Mouse (Mus musculus): ENCODE measurements around the gene Atp13a4. TPM values are rescaled to one million over a fixed set of nuclear protein-coding genes. Genes with fewer than 3 reads are reported as not detected.

Atp13a4 gene
- polyA plus RNA-seq, 1 experiment: 2.6 TPM

DNA sequence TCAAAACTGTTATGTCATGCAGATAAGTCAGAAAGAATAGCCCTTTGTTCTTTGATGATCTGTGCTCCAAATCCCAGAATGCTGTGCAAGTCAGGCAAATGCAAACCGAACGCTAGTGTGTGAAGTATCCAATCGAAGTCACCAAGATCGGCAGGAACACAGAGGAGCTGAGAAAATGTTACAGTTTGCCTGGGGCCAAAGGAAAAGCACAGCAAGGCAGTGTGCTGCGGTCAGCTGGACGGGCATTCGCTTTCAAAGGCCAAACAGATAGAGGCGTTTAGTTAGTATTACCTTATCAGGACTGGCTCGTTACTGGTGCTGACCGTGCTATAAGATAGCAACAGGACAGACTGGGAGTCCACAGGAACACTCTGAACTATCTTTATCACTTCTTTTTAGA lies 15.8 kb upstream of the Atp13a4 start:
- no peak overlapping the region for H3K4me3 ChIP-seq (ENCODE audit: insufficient read depth, low read depth, low read length)
- 38% methylated on average over 10 of the region's 10 CpGs for WGBS
- no peak for TF ChIP-seq CTCF (conservative IDR thresholded peaks at IDR 0.05; ENCODE audit: insufficient read depth, insufficient read length, low read depth, low read length)
- TF ChIP-seq POLR2A (IDR thresholded peaks at IDR 0.05; ENCODE audit: low read depth, low read length): no peak
- H3K4me1 ChIP-seq (ENCODE audit: control insufficient read depth, insufficient read depth, low read length): no peaks in the 10 kb centered on the region
- no peaks in the 10 kb centered on the region for H3K27me3 ChIP-seq (replicated peaks; ENCODE audit: control insufficient read depth, insufficient read depth, low read length)
- no peak overlapping the region for H3K27ac ChIP-seq (ENCODE audit: insufficient read depth, low read depth, low read length)
- H3K36me3 ChIP-seq (ENCODE audit: control insufficient read depth, insufficient read depth, low read length): no peaks in the 10 kb centered on the region
- DNase-seq: no peak

DNA sequence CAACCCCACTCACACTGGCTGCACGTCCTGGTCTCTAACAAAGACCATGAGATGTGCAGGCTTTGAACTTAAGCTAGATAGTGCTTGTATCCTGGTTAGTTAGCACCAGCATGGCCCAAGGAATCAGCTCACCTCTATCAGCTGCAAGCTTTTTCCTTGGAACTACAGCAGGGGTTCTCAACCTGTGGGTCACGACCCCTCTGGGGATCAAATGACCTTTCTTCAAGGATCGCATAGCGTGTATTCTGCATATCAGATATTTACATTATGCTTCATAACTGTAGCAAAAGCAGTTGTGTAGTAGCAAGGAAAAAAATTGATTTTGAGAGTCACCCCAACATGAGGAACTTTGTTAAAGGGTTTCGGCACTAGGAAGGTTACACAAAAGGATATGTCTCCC lies 15.0 kb upstream of the Atp13a4 start:
- WGBS: 80% methylated on average over 5 of the region's 5 CpGs
- H3K27me3 ChIP-seq (replicated peaks; ENCODE audit: control insufficient read depth, insufficient read depth, low read length): no peaks in the 10 kb centered on the region
- H3K36me3 ChIP-seq (ENCODE audit: control insufficient read depth, insufficient read depth, low read length): no peaks in the 10 kb centered on the region
- DNase-seq: no peak
- H3K4me1 ChIP-seq (ENCODE audit: control insufficient read depth, insufficient read depth, low read length): no peaks in the 10 kb centered on the region
- no peak overlapping the region for H3K4me3 ChIP-seq (ENCODE audit: insufficient read depth, low read depth, low read length)
- no peak for TF ChIP-seq POLR2A (IDR thresholded peaks at IDR 0.05; ENCODE audit: low read depth, low read length)
- no peak for TF ChIP-seq CTCF (conservative IDR thresholded peaks at IDR 0.05; ENCODE audit: insufficient read depth, insufficient read length, low read depth, low read length)
- H3K27ac ChIP-seq (ENCODE audit: insufficient read depth, low read depth, low read length): no peak overlapping the region

DNA sequence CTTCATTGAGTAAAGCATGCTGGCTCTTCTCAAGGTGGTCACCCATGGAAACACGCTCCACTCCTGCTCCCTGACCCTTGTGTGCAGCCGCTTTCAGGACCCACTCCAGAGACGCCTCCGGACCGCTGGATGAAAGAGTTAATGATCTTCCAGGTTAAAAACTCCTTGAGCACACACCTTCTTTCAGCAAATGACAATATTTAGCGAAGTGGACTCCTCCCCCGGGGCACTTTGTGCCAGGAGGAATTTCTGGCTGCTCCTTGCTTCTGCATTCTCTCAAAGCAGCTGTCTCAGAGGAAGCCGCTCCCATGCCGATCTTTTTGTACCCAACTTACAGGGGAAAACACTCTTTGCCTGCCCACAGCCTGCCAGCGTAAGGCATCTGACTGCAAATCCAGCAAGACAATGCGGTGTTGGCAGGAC lies 3.4 kb downstream of the Atp13a4 start:
- Histone ChIP-seq H3K27ac (ENCODE audit: insufficient read depth, low read depth, low read length) (no peak overlapping the region), H3K27me3 (replicated peaks; ENCODE audit: control insufficient read depth, insufficient read depth, low read length) (no peaks in the 10 kb centered on the region; the same call in 1 of the 2 replicates), H3K36me3 (ENCODE audit: control insufficient read depth, insufficient read depth, low read length) (no peaks in the 10 kb centered on the region), H3K4me1 (ENCODE audit: control insufficient read depth, insufficient read depth, low read length) (no peaks in the 10 kb centered on the region; the same call in 1 of the 2 replicates), H3K4me3 (ENCODE audit: insufficient read depth, low read depth, low read length) (no peak overlapping the region)
- 41% methylated on average over 11 of the region's 11 CpGs for WGBS
- TF ChIP-seq CTCF (conservative IDR thresholded peaks at IDR 0.05; ENCODE audit: insufficient read depth, insufficient read length, low read depth, low read length) (no peak), POLR2A (IDR thresholded peaks at IDR 0.05; ENCODE audit: low read depth, low read length) (no peak)
- DNase-seq: peak; percentile 81

DNA sequence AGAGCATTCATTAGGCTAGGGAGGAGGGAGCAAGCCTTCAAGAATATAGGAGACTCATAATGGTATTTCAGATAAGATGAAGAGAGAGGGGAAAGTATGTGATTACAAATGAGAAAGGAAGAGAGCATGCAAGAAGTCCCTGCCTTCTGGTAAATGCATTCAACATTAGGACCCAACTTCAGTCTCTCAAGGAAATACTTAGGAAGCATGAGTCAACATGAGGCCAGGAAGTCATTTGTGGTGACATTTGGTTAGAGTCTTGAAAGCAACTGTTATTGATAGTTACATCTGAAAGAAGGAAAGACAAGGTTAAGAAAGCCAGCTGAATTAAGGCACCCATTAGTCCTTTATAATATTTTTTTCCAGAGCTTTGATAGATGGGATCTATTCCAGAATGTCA lies 4.8 kb downstream of the Atp13a4 start:
- TF ChIP-seq CTCF (conservative IDR thresholded peaks at IDR 0.05; ENCODE audit: insufficient read depth, insufficient read length, low read depth, low read length) (no peak), POLR2A (IDR thresholded peaks at IDR 0.05; ENCODE audit: low read depth, low read length) (no peak)

DNA sequence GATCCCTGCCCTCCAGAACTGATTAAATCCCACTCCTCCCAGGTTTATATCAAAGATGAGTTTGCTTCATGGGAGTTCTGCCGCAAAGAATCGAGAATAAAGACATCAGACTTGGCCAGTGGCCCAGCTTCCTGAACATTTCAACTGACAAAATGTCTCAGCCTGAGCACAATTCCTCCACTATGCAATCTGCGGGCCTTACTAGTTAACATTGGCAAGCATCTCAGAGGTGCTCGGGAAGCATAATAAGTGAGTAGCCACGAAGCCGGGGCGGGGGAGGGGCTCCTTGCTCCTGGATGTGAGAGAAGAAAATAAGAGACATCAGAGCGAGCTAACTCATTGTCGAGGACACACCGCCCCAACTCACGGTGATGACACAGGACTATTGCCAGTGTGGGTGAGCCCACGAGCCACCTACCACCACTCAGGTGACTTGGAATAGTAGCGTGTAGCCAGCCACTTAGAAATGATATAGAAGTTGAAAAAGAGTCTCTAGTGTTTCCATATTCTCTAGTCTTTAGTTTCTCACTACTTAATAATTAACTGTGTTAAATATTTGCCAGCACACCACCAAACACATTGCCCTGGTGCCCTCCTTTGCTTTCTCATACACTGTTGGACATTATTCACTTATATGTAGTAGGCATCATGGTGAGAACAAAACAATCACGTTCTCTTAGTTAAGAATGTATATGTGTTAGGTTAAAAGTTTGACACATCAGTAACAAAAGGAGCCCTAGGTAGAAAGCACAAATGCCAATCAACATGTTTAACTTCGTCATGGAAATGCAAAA lies 8.1 kb downstream of the Atp13a4 start:
- no peak for TF ChIP-seq POLR2A (IDR thresholded peaks at IDR 0.05; ENCODE audit: low read depth, low read length)
- H3K4me1 ChIP-seq (ENCODE audit: control insufficient read depth, insufficient read depth, low read length): no peaks in the 10 kb centered on the region; the same call in 1 of the 2 replicates
- DNase-seq: peak; percentile 32
- H3K27ac ChIP-seq (ENCODE audit: insufficient read depth, low read depth, low read length): no peak overlapping the region
- no peak overlapping the region; the same call in 1 of the 2 replicates for H3K4me3 ChIP-seq (ENCODE audit: insufficient read depth, low read depth, low read length)
- no peaks in the 10 kb centered on the region for H3K36me3 ChIP-seq (ENCODE audit: control insufficient read depth, insufficient read depth, low read length)
- 33% methylated on average over 15 of the region's 15 CpGs for WGBS
- H3K27me3 ChIP-seq (replicated peaks; ENCODE audit: control insufficient read depth, insufficient read depth, low read length): no peaks in the 10 kb centered on the region

More for the DNA sequence above, 4.8 kb downstream of the Atp13a4 start:
- no peak overlapping the region for H3K4me3 ChIP-seq (ENCODE audit: insufficient read depth, low read depth, low read length)
- no peak for DNase-seq
- no peaks in the 10 kb centered on the region; the same call in 1 of the 2 replicates for H3K4me1 ChIP-seq (ENCODE audit: control insufficient read depth, insufficient read depth, low read length)
- no peaks in the 10 kb centered on the region for H3K36me3 ChIP-seq (ENCODE audit: control insufficient read depth, insufficient read depth, low read length)
- no peaks in the 10 kb centered on the region; the same call in 1 of the 2 replicates for H3K27me3 ChIP-seq (replicated peaks; ENCODE audit: control insufficient read depth, insufficient read depth, low read length)
- no peak overlapping the region for H3K27ac ChIP-seq (ENCODE audit: insufficient read depth, low read depth, low read length)

DNA sequence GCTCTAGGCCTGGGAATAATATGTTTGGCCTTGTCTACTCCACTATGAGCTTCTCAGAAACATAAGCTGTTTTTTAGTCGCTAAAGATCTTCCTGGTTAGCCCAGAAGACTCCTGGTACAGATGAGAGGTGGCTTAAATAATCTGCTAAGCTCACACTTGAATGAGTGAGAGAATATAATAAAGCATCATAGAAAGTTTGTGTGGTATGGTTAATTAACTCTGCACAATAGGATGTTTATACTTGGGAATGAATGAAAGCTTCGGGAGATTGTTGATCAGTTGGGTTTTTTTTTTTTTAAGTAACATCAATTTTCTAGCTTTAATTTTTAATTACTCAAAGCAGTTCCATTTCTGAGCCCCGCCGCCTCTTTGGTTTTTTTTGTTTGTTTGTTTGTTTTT lies 8.8 kb downstream of the Atp13a4 start:
- Histone ChIP-seq H3K27me3 (replicated peaks; ENCODE audit: control insufficient read depth, insufficient read depth, low read length) (no peaks in the 10 kb centered on the region), H3K4me3 (ENCODE audit: insufficient read depth, low read depth, low read length) (no peak overlapping the region), H3K27ac (ENCODE audit: insufficient read depth, low read depth, low read length) (no peak overlapping the region), H3K36me3 (ENCODE audit: control insufficient read depth, insufficient read depth, low read length) (no peaks in the 10 kb centered on the region), H3K4me1 (ENCODE audit: control insufficient read depth, insufficient read depth, low read length) (no peaks in the 10 kb centered on the region)
- no peak for DNase-seq
- 89% methylated on average over 4 of the region's 4 CpGs for WGBS
- TF ChIP-seq POLR2A (IDR thresholded peaks at IDR 0.05; ENCODE audit: low read depth, low read length) (no peak), CTCF (conservative IDR thresholded peaks at IDR 0.05; ENCODE audit: insufficient read depth, insufficient read length, low read depth, low read length) (no peak)

DNA sequence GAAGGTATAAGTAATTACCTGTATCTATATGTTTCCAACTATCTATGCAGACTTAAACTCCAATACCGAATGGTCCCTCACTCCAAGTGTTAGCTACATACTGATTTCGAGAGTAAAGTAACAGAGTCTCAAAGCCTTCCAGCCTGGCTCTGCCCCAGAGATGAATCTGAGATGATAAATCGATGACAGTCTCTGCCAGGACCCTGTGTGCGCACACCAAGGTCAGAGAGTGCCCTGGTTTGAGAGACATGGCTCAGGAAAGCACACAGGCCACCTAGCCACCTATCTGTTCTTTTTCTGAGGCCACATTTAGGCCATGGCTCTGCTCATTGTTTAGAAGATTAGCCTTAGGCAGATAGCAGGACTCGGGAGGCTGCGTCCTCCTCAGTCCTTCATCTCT lies 11.0 kb downstream of the Atp13a4 start:
- H3K4me3 ChIP-seq (ENCODE audit: insufficient read depth, low read depth, low read length): no peak overlapping the region
- no peak overlapping the region for H3K27ac ChIP-seq (ENCODE audit: insufficient read depth, low read depth, low read length)
- H3K27me3 ChIP-seq (replicated peaks; ENCODE audit: control insufficient read depth, insufficient read depth, low read length): no peaks in the 10 kb centered on the region
- no peaks in the 10 kb centered on the region for H3K4me1 ChIP-seq (ENCODE audit: control insufficient read depth, insufficient read depth, low read length)
- 76% methylated on average over 6 of the region's 6 CpGs for WGBS
- TF ChIP-seq CTCF (conservative IDR thresholded peaks at IDR 0.05; ENCODE audit: insufficient read depth, insufficient read length, low read depth, low read length) (no peak), POLR2A (IDR thresholded peaks at IDR 0.05; ENCODE audit: low read depth, low read length) (no peak)
- H3K36me3 ChIP-seq (ENCODE audit: control insufficient read depth, insufficient read depth, low read length): no peaks in the 10 kb centered on the region
- no peak for DNase-seq
